Mouse (Mus musculus) kidney, adult 2 months (tissue): ENCODE measurements around the gene Trim10. TPM values are rescaled to one million over a fixed set of nuclear protein-coding genes. Genes with fewer than 3 reads are reported as not detected.
"Not testable (repeated sequence)": the region's sequence is repeated elsewhere in the genome, so short reads cannot be mapped to it uniquely, and the experiment has no call there.

Experiments
- DNase-seq: peaks from one replicate; pipeline ENCODE4 v3.0.0; 2021
- H3K27ac ChIP-seq: fragments of 200-500 bp; 2 replicates; pipeline ENCODE4 v1.5.1; 2012; ENCODE audit warnings: low read depth, low read length, control low read depth, inconsistent platforms; ENCODE audit not compliant: insufficient read depth
- H3K27me3 ChIP-seq: fragments of 200-500 bp; replicated peaks from 2 replicates; pipeline ENCODE4 v1.6.1; 2012; ENCODE audit warnings: mild to moderate bottlenecking, moderate library complexity, low read length, inconsistent platforms; ENCODE audit not compliant: control insufficient read depth, insufficient read depth
- H3K36me3 ChIP-seq: fragments of 200-500 bp; 2 replicates; pipeline ENCODE4 v1.6.1; 2012; ENCODE audit warnings: mild to moderate bottlenecking, moderate library complexity, low read length, inconsistent platforms; ENCODE audit not compliant: control insufficient read depth, insufficient read depth
- H3K4me1 ChIP-seq: fragments of 200-500 bp; 2 replicates; pipeline ENCODE4 v1.6.1; 2011; ENCODE audit warnings: low read length; ENCODE audit not compliant: control insufficient read depth, insufficient read depth
- H3K4me3 ChIP-seq: fragments of 200-500 bp; 2 replicates; pipeline ENCODE4 v1.5.1; 2011; ENCODE audit warnings: mild to moderate bottlenecking, low read depth, low read length, control low read depth; ENCODE audit not compliant: insufficient read depth
- CTCF ChIP-seq: fragments of 200-500 bp; conservative IDR thresholded peaks from 2 replicates; pipeline ENCODE4 v1.5.1; 2011; ENCODE audit warnings: low read depth, mild to moderate bottlenecking, control low read depth, low read length, moderate library complexity, mixed read lengths; ENCODE audit not compliant: insufficient read depth, insufficient read length
- POLR2A ChIP-seq: fragments of 200-500 bp; IDR thresholded peaks from one replicate; pipeline ENCODE4 v1.6.1; 2011; ENCODE audit warnings: low read depth, low read length, control low read depth
- WGBS: fragments of 180-500 bp; shearing (Covaris S2); methylation state at CpG from one replicate; pipeline ENCODE4 v1.1.7; 2018; 5-methylcytosine and 5-hydroxymethylcytosine counted together
- polyA plus RNA-seq: library from polyadenylated mRNA; depleted of rRNA; stranded (reverse); fragments of >200 nt; gene quantifications from 2 replicates; pipeline ENCODE4 v1.2.3, GENCODE M21; 2012; rRNA removed

Gene Trim10
- 0.11 TPM in 1 of 2 replicates, not detected in the other for polyA plus RNA-seq

- 80% methylated on average over 4 of the region's 4 CpGs for WGBS
- no peak for DNase-seq
- Histone ChIP-seq H3K4me3 (no peak within 1 kb of the TSS), H3K4me1 (no peaks in the 10 kb centered on the region), H3K36me3 (no peaks in the 10 kb centered on the region), H3K27ac (no peak within 1 kb of the TSS), H3K27me3 (no peaks in the 10 kb centered on the region)
- no peak for TF ChIP-seq CTCF
- no peak for TF ChIP-seq POLR2A
These were observed at the start of gene Trim10 for GRCm38 (mm10) chr17:36869284-36869954. Gene Trim10, plus strand, starts transcription at chr17:36869574.

GRCm38 (mm10) chr17:36824005-36824404 is 45.4 kb upstream of the Trim10 start:
- Histone ChIP-seq H3K4me1 (no peaks in the 10 kb centered on the region), H3K4me3 (no peak overlapping the region), H3K27ac (no peak overlapping the region), H3K27me3 (no peaks in the 10 kb centered on the region), H3K36me3 (no peaks in the 10 kb centered on the region)
- TF ChIP-seq CTCF (peak; percentile 72), POLR2A (no peak)
- peak; percentile 72 for DNase-seq

- 22% methylated on average over 4 of the region's 4 CpGs for WGBS
- no peak for TF ChIP-seq POLR2A
- 0 out of 2 replicates have a peak, but pooled peaks have one; percentile 15 for TF ChIP-seq CTCF
- no peaks in the 10 kb centered on the region for H3K27me3 ChIP-seq
- DNase-seq = no peak
- H3K27ac ChIP-seq = no peak overlapping the region
- no peaks in the 10 kb centered on the region for H3K4me1 ChIP-seq
- no peak overlapping the region for H3K4me3 ChIP-seq
- H3K36me3 ChIP-seq = no peaks in the 10 kb centered on the region
These were observed 43.8 kb upstream of the Trim10 start for GRCm38 (mm10) chr17:36825525-36825924.

GRCm38 (mm10) chr17:36826002-36826401 is 43.4 kb upstream of the Trim10 start:
- TF ChIP-seq CTCF = peak; percentile 63
- H3K36me3 ChIP-seq, H3K27ac ChIP-seq, H3K27me3 ChIP-seq, H3K4me1 ChIP-seq, H3K4me3 ChIP-seq: not testable (repeated sequence)
- 10% methylated on average over 5 of the region's 5 CpGs for WGBS
- DNase-seq = peak; percentile 94

GRCm38 (mm10) chr17:36828488-36828887 is 40.9 kb upstream of the Trim10 start:
- Histone ChIP-seq H3K36me3 (no peaks in the 10 kb centered on the region), H3K4me1 (no peaks in the 10 kb centered on the region), H3K4me3 (no peak overlapping the region), H3K27me3 (no peaks in the 10 kb centered on the region), H3K27ac (no peak overlapping the region)
- TF ChIP-seq POLR2A (no peak), CTCF (no peak)
- no peak for DNase-seq
- WGBS = 77% methylated on average over 2 of the region's 2 CpGs

GRCm38 (mm10) chr17:36830470-36830869 is 38.9 kb upstream of the Trim10 start:
- DNase-seq = no peak
- H3K4me1 ChIP-seq = no peaks in the 10 kb centered on the region
- H3K27me3 ChIP-seq = no peaks in the 10 kb centered on the region
- H3K27ac ChIP-seq = no peak overlapping the region
- 76% methylated on average over 3 of the region's 3 CpGs for WGBS
- no peak for TF ChIP-seq POLR2A
- no peak for TF ChIP-seq CTCF
- H3K36me3 ChIP-seq = no peaks in the 10 kb centered on the region
- H3K4me3 ChIP-seq = no peak overlapping the region

GRCm38 (mm10) chr17:36832694-36833093 is 36.7 kb upstream of the Trim10 start:
- Histone ChIP-seq H3K4me3 (no peak overlapping the region), H3K36me3 (no peaks in the 10 kb centered on the region), H3K27ac (no peak overlapping the region), H3K27me3 (no peaks in the 10 kb centered on the region), H3K4me1 (no peaks in the 10 kb centered on the region; the same call in 1 of the 2 replicates)
- TF ChIP-seq POLR2A (no peak), CTCF (no peak)
- DNase-seq = no peak
- 55% methylated on average over 4 of the region's 4 CpGs for WGBS
